Mouse (Mus musculus): ENCODE results near the gene Trmt61a.

Gene Trmt61a

DNA sequence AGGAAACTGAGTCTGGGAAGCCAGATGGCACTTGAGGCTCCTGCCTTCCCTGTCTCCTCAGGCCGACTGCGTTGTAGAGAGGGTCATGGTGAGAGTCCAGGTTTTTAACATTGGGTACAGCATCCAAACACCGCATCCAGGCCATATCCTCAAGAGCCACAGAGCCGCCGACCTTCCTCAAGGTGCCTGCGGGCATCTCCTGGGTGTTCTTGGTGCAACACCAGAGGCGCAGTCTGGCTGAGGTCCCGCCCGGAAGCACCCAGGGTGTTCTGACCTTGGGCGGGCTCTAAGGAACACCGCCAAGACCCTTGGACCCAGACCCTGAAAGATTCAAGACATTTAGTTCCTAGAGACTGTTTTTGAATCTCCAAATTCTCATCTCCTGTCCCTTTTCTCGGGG is 5.3 kb upstream of the Trmt61a start:
- in situ Hi-C loops (cut with MboI, MseI) = no loop called here

DNA sequence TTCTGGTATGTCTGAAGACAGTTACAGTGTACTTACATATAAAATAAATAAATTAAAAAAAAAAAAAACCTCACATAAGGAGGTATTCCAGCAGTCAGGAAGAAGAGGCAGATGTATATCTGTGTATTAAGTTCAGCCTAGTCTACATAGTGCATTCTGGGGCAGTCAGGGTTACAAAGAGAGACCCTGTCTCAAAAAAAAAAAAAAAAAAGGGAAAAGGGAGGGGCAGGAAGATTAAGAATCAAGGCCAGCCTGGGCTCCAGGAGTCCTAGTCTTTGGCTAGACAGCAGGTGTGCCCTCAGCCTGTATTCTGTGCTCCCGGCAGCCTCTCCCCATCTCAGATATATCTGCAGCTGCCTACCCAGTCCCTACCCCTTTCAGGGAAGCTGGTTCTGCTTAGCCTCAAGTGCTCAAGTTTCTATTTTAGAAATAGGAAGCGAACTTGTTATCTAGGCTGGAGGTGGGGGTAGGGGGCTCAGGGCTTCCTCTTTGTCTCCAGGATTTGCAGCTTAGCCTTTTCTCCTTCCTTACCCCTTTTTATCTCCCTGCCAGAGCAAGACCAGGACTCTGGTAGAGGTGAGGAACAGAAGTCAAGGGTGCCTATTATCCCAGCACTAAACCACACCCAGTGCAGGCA is 2.9 kb upstream of the Trmt61a start:
- in situ Hi-C loops (cut with MboI, MseI) = no loop called here

GRCm38 (mm10) chr12:111675797-111676580 is 1.9 kb upstream of the Trmt61a start:
- in situ Hi-C loops (cut with MboI, MseI) = no loop called here

DNA sequence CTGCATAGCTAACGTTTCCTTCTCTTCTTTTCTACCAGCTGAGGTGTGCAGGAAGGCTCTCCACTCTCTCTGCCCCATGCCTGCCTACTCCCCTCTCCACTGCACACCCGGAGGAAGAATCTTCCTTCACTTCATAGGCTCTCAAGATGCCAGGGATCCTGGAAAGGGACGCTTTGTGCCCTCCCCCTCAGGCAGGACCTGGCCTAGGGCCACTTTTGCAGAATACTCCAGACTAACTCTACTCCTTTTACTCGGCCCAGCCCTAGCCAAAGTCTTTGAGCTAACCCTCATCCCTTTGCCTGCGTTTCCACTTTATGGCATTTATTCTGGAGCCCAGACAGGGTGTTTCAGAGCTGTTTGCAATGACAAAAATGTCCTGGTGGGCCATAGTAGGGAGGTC is 484 bp upstream of the Trmt61a start:
- in situ Hi-C loops (cut with MboI, MseI) = no loop called here

DNA sequence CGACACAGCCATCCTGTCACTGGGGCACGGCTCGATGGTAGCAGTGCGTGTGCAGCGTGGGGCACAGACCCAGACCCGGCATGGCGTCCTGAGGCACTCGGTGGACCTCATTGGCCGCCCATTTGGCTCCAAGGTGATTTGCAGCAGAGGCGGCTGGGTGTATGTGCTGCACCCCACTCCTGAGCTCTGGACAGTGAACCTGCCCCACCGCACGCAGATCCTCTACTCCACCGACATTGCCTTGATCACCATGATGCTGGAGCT is 697 bp downstream of the Trmt61a start:
- in situ Hi-C loops (cut with MboI, MseI) = no loop called here

- in situ Hi-C loops (cut with MboI, MseI) = no loop called here
Observed at GRCm38 (mm10) chr12:111678997-111679396, 1.1 kb downstream of the Trmt61a start.

- in situ Hi-C loops (cut with MboI, MseI) = no loop called here
Observed at GRCm38 (mm10) chr12:111680661-111681060, 2.8 kb downstream of the Trmt61a start.

DNA sequence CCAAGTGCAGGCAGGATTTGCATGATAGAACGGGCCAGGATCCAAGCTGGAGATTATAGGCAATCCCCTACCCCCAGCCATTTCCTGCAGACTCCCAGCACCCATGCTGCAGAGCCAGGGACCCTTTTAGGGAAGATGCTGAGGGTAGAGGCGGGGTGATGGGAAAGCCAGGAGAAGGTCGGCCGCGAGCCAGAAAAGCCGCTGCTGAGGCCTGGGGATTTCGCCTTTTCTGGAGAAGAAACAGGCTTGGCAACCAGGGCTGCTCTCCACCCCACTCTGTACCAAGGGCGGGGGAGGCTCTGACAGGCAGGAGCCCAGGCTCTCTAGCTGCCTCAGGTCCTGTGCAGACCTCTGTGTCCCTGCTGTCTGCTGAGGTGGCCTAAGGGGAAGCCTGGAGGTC is 3.4 kb downstream of the Trmt61a start:
- in situ Hi-C loops (cut with MboI, MseI) = no loop called here

GRCm38 (mm10) chr12:111682003-111682402 is 4.1 kb downstream of the Trmt61a start:
- in situ Hi-C loops (cut with MboI, MseI) = no loop called here

DNA sequence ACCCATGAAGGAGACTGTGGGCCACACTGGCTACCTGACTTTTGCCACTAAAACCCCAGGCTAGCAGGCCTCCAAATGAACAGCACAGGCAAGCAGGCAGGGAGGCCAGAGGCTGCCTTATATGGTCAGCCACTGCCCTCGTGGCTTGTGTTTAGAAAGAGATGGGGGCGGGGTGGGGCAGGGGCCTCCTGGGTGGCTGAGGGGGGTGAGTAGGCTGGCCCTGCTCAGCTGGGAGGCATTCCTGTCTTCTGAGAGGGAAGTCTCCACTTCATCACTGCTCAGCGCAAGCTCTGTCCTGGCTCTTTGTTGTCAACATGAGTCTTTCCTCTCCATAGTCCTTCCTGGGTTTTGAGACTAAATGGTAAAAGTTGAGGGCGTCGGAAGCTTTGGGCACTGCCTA is 4.9 kb downstream of the Trmt61a start:
- in situ Hi-C loops (cut with MboI, MseI) = no loop called here

GRCm38 (mm10) chr12:111686390-111686789 is 8.5 kb downstream of the Trmt61a start:
- in situ Hi-C loops (cut with MboI, MseI) = no loop called here

DNA sequence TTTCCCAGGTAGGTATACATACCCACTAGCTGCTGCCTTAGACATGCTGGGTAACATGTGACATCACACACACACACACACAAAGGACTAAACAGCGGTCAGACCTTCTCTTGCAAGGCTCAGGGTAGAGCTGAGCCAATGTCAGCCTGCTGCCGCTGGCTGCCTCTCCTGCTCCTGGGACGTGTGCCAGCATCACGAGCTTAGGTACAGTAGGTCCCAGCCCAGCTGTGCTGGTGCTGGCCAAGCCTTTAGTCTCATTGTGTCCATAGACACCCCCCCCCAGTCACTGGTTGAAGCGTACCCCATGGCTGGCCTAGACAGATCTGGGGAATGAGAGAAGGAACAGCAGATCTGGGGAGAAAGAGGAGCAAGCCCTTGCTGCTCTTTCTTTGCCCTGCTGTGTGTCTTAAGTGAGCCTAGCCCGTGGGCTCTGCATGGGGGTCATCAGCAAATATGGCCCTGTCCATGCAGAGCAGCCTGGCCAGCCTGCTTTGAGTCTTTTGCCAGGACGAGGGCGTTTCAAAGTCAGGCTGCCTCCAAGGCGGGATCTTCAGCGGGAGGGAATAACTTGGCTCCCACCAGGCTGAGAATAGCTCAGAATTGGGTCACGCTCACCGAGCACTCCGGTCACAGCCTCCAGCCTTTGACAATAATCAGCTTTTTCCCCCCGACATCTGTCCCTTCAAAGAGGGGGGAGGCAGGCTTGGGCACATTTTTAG is 9.6 kb downstream of the Trmt61a start:
- in situ Hi-C loops (cut with MboI, MseI) = no loop called here

DNA sequence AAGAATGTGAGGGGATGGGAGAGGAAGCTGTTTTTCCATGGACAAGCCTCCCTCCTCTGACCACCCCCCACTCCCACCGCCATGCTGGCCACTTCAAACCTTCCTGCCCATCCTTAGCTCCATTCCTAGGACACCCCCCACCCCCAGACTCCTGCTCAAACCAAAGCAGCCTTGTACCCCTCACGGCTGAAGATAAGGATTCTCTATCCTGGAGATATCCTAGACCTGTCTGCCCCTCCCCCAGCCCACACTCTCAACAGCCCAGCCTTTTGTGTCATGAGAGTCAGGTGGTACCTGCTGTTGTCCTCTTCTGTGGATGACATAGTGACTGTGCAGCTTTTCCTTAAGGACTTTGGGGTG is 10.1 kb downstream of the Trmt61a start:
- in situ Hi-C loops (cut with MboI, MseI) = no loop called here

- in situ Hi-C loops (cut with MboI, MseI) = no loop called here
Observed at GRCm38 (mm10) chr12:111689426-111689825, 11.5 kb downstream of the Trmt61a start.

DNA sequence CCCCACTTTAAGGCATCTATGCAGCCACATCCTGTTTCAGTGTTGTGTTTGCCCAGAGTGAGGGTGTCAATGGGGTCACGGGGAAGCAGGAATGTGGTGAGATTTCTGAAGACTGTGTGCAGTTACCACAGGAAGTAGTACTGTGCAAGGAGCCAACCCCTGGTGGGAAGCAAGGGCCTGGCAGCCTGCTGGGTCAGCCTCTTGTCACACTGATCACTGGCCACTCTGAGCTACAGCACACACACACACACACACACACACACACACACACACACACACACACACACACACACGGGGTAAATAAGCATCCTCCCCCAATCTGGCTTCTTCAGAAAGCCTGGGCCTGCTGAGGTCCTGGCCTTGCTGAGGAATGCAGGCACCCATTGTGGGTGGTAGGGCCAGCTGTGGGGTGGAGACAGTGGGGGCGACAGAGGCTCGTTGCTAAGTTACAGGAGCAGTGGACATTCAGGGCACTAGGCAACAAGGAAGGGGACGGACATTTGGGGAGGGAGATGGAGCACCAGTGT is 13.5 kb downstream of the Trmt61a start:
- in situ Hi-C loops (cut with MboI, MseI) = no loop called here

GRCm38 (mm10) chr12:111692899-111693298 is 15.0 kb downstream of the Trmt61a start:
- in situ Hi-C loops (cut with MboI, MseI) = no loop called here

DNA sequence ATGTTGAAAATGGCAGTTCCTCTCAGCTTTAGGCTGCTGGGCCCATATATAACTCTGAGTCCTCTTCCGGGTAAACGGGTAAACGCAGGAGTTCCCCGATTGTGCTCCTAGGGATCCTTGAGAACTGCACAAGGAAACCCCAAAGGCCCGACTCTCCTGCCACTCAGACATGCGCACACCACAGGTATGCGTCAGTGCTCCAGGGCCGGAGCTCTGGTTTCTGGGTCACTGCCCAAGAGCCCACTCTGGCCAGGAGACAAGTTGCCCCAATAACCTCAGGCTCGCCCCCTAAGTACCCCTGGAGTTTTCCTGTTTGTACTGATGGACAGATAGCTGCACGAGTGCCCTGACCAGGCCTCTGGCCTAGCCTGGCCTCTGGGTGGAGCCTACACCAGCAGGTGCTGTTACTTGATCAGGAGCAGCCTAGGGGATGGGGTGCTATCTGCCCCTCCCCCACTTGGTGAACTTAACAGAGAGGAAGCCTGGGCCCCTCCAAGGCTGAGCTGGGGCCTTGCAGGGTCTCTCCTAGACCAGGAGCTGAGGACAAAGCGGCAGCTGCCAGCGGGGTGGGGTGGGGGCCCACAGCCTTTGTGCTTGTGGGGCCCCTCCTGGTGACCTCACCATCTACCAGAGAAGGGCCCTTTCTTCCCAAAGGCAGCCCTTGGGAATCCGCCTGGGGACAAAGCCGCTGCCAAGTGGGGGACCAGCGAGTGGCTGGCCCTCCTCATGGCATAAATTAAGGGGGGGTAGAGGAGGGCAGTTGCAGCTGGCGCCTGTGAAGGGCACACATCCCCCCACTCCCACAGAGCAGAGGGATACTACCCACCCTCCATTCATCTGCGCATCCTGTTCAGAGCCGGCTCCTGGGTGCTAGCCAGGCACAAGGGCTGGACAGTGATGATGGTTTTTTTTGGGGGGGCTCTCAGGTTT is 15.7 kb downstream of the Trmt61a start:
- in situ Hi-C loops (cut with MboI, MseI) = no loop called here

DNA sequence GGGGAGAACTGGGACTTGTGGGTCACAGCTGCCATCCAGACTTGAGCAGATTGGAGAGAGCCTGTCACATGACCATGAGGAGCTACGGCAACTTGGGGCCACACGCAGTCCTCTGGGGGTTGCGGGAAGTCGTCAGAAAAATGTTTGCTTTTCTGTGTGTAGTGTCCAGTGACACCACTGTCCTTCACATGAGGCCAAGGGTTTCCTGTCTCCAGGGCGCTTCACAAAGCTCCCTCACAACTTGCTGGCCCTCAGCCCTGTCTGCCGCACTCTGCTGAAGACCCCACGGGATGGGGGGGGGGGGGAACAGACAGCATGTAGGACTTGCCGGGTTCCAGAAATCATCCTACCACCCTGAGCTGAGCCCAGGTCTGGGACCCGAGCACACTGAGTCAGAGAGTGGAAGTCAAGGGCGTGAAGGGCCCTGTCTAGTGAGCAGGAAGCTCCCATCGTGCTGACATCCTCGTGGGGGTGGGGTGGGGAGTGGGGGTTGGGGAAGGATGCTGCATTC is 16.4 kb downstream of the Trmt61a start:
- in situ Hi-C loops (cut with MboI, MseI) = no loop called here

GRCm38 (mm10) chr12:111694880-111695804 is 17.2 kb downstream of the Trmt61a start:
- in situ Hi-C loops (cut with MboI, MseI) = loop anchor here (5.0 kb wide), 1 partner anchor 43 kb away; no protein-coding TSS in a partner anchor

DNA sequence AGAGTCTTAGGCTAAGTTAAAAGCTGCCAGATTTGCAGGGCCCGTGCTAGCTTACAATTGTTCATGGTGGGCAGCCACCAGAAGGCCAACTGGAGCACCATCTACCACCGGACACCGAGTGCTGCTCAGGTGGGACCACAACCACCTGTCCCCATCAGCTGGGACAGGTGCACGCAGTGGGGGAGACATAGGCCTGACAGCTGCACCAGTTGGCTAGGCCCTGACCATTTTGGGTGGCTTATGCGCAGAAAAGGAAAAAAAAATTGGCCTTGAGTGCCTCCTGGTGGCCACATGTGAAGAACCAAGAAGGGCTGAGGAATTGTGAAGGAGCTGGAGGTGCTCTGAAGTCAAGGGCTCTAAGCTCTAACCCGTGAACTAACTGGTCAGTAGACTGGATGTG is 18.3 kb downstream of the Trmt61a start:
- in situ Hi-C loops (cut with MboI, MseI) = loop anchor here (5.0 kb wide), 1 partner anchor 44 kb away; no protein-coding TSS in a partner anchor
